Mouse (Mus musculus) right cerebral cortex, adult 18-20 months (tissue): ENCODE measurements around the gene Taf3.
A peak's percentile ranks its signal among the peaks of the same experiment; 100 is the strongest.

Experiments
- DNase-seq: peaks from one replicate; pipeline ENCODE4 v3.0.0; 2022; ENCODE audit warnings: mixed read lengths

The Taf3 gene

DNA sequence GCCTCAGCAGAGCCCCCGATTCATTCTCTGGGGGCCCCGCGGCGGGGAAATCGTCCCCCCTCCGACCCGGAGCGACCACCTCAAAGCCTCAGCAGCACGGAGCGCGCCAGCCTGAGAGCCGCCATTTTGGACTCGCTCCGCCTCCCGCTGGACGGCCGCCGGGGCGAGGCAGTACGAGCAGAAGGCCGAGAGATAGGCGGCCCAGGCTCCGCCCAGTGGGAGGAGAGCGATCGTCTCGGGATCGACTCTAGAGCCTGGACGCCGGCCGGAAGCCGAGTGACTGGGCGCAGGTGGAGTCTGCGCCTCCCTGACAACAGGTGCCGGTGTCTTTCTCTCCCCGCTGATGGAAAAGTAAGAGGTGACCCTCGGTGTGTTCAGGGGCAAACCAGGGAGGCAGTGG, at the start of gene Taf3:
TSS of gene Taf3 (minus strand) at position 136 of the 400 bp plus-strand sequence.
- DNase-seq = peak; percentile 95

DNA sequence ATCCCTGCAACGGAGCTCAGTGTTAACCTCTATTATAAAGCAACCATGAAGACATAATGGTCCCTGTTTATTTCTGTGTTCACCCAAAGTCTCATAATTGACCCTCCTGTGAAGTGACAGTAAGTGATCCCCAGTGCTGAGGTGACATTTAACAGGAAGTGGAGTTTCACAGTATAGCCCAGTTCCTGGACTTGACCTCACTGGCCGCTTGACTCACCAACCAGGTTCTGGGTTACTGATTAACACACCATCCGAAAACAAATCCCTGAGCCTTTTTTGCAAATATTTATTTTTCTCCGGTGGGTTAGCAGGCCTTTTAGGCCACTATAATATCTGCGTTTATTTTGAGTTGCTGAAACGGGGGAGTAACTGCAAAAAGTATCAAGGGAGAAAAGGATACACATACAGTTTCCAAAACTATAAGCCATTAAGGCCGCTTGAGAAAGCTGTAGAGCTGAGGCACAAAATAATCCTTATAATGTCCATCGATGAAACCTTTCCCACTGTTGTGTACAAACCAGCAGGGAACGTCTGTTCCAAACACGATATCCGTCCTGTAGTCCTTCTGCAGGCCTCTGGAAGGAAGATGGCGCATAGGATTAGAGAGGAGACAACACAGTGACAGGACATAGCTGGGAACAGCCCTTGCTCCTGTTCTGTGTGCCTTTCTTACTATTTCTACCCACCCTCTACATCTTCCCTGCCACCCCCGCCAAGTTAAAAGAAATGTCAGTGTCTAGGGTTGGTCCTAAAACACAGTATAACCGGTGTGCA, 46.1 kb upstream of the Taf3 start:
- no peak for DNase-seq

GRCm38 (mm10) chr2:10087256-10087850, 39.0 kb upstream of the Taf3 start:
- no peak for DNase-seq

DNA sequence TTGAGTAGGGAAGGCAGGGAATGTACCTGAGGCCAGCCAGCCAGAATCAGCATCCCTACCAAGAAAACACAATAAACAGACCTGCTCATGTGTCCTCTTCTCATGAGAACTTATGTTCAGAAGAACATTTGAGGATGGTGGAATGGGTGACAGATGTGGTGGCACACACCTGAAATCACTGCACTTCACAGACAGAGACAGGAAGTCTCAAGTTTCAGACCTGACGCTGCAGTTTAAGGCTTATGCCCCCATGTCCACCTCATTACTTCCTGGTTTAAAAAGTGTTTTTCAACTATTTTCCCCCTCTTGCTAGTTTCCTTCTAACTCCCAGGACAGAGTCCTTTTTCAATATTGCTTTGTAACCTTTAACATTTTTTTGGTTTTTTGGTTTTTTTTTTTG, 34.3 kb upstream of the Taf3 start:
- DNase-seq = no peak

DNA sequence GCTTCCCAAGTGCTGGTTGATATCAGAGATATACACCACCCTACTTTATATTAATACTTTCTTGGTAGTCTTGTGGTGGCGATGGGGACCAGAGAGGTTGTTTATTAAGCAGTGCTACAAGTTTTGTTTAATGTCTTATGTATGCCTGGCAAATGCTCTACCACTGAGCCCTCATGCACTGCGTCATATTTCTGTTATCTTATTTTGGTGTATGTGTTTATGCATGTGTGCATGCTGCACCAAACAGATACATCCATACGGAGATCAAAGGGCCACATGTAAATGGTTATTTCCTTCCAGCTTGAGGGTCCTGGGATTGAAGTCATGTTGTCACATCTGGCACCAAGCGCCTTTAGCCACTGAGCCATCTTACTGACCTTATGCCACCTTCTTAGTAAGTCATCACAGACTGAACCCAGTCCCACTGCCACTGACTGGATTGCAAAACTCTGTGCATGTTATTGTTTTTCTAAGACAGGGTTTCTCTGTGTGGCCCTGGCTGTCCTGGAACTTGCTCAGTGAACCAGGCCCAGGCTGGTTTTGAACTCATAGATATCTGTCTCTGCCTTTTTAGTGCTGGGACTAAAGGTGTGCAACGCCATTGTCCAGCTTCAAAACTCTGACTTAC, 33.2 kb upstream of the Taf3 start:
- no peak for DNase-seq

DNA sequence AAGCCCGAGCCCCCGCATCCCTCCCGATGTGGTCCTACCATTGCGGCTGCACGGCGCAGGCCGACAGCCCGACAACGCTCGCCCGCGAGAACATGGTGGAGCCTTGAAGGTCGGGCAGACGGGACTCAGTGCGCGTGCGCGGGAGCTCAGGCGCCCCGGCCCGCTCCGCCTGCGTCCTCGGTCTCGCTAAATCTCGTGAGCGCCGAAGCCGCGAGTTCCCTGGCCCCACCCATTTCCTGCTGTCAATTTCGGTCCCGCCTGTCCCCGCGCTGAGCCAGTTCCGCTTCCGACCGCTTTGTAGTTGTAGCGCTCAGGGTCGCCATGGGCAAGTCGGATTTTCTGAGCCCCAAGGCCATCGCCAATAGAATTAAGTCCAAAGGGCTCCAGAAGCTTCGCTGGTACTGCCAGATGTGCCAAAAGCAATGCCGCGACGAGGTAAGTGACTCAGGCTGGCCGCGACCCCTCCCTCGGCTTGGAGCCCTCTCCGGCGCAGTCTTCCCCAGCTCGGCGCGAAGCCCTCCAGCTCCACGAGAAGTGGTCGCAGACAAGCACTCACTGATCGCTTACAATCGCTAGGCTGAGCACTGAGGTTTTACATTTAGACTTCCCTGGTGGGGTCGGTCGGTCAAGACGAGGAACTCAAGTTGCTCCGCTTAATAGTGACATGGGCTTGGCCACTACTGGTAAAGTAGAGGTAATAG, 32.1 kb upstream of the Taf3 start, which contains the start of the genes Atp5c1 and Kin:
TSS of gene Atp5c1 (minus strand) at position 201 of the 701 bp plus-strand sequence.
TSS of gene Kin (plus strand) at position 284 of the 701 bp plus-strand sequence.
- DNase-seq = peak; percentile 98

GRCm38 (mm10) chr2:10079745-10080309, 31.4 kb upstream of the Taf3 start:
- no peak for DNase-seq

- DNase-seq = no peak
Measured at GRCm38 (mm10) chr2:10076675-10077074, 28.3 kb upstream of the Taf3 start.

GRCm38 (mm10) chr2:10074470-10074869, 26.1 kb upstream of the Taf3 start:
- no peak for DNase-seq

GRCm38 (mm10) chr2:10071751-10072150, 23.4 kb upstream of the Taf3 start:
- no peak for DNase-seq

- no peak for DNase-seq
Measured at GRCm38 (mm10) chr2:10058836-10059235, 10.4 kb upstream of the Taf3 start.

- no peak for DNase-seq
Measured at GRCm38 (mm10) chr2:10051996-10052395, 3.6 kb upstream of the Taf3 start.

DNA sequence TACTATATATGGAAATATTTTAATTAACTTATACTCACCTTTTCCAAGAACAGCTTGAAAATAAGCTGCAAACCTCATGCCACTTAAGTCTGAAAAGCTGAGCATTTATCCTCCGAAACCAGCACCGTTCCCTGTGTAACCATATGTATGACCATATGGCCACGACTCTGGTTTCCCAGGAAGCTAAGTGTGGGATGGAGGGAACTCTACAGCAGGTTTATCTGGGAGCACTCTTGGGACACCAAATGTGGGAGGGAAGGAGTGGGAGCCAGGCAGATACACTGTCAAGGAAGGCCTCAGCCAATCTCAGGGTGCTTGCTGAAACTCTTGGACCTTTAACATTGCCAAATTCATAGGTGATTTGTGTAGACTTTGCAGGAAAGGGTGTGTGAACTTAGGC, 2.5 kb upstream of the Taf3 start:
- DNase-seq = peak; percentile 83

GRCm38 (mm10) chr2:10049456-10049855, 1.1 kb upstream of the Taf3 start:
- DNase-seq = no peak

GRCm38 (mm10) chr2:10047758-10048436, 499 bp downstream of the Taf3 start:
- DNase-seq = peak; percentile 15

DNA sequence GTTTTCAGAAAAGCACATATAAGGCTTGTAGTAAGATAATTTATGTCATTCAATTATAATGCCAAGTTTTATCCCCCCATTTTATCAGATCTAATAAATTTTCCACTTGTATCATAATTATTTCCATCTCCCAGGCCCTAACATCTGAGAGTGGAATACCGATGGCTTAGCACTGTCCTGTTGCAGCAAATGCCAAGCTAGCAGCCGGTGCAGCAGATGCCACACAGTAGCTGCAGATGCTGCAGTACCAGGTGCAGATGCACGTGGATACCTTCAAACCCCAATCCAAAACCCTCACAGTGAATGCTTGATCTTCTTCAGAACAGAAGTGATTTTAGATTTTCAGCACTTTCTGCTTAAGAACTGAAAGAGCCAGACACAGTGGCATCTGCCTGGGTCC, 13.4 kb downstream of the Taf3 start:
- DNase-seq = no peak

- no peak for DNase-seq
Measured at GRCm38 (mm10) chr2:10033684-10034083, 14.7 kb downstream of the Taf3 start.

- no peak for DNase-seq
Measured at GRCm38 (mm10) chr2:10029755-10030154, 18.6 kb downstream of the Taf3 start.

DNA sequence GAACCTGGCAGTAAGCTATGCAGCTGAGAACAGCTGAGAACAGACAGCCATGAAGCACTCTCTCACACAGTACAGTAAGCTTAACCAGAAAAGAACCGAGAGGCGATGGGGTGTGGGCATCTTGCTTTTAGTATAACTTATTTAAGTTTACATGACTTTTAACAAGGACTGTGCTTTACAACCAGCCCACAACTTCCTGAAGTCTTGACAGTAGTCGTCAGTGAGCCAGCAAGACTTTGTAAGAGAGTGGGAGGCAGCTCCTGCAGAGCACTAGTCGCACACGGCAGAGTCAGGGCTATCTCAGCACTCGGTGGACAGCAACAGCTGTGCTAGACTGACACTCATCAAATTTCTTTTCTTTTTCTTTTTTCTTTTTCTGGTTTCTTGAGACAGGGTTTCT, 24.1 kb downstream of the Taf3 start:
- peak; percentile 35 for DNase-seq

- no peak for DNase-seq
Measured at GRCm38 (mm10) chr2:10021296-10021695, 27.1 kb downstream of the Taf3 start.

DNA sequence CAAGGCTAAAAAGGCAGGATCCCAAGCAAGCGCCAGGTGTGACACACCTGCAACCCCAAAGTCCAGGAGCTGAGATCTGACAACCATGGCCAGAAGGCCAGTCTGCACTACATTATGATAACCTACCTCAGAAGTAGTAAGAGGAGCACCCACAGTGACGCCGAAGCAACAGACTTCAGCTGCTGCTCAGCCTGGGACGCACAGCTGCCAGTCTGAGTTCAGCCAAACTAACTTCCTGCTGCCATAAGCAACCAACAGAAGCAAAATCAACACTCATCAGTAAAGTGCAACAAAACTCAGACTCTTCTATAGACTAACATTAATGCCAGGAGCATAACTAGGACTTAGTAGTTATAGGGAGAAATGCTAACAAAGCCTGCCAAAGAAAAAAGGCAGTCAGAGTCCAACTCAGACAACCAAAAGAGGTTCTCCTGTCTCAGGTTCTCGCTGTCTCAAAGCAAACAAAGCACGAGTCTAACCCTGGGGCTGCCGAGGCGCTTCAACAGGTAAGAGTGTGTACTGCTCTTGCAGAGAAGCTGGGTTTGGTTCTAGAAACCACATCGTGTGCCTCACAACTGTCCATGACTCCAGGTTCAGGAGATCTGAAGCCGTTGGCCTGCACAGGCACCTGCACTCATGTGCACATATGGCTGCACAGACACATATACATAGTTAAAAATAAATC, 33.3 kb downstream of the Taf3 start:
- no peak for DNase-seq
